Mouse (Mus musculus) heart, postnatal 0 days (tissue): ENCODE results near the gene Tex35.

ENCODE experiments used
- CTCF ChIP-seq: IDR thresholded peaks from 2 replicates; pipeline ENCODE4 v1.5.1; 2016; ENCODE audit warnings: antibody characterized with exemption, control low read depth, low read depth
- EP300 ChIP-seq: IDR thresholded peaks from 2 replicates; pipeline ENCODE4 v1.6.1; 2016; ENCODE audit warnings: antibody characterized with exemption, low read depth

GRCm38 (mm10) chr1:157143326-157143932 is 34.9 kb upstream of the Tex35 start:
- TF ChIP-seq CTCF (no peak), EP300 (no peak)
